Mouse (Mus musculus): ENCODE measurements around the gene Ceacam10. TPM values are rescaled to one million over a fixed set of nuclear protein-coding genes. Genes with fewer than 3 reads are reported as not detected.

Ceacam10 gene
- not detected for polyA plus RNA-seq (2015; fragmentation: Illumina TruSeq; extraction: RNeasy Lipid Tissue Mini Kit (QIAGEN cat#74804); ENCODE audit: insufficient read depth, low read depth, low replicate concordance)

DNA sequence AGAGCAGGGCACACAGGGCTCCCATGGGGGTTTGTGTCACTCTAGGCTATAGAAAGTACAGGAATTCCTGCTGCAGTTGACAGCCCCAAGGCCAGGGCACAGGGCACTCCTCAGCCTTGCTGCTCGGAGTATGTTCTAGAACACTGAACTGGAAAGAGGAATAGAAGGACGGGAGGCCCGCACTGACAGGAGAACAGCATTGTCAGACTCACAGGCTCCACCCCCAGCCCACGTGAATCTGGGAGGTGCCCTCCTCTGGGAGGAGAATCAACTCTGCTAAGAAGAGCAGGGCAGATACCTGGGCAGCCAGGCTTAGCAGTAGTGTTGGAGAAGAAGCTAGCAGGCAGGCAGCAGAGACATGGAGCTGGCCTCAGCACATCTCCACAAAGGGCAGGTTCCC lies at the start of gene Ceacam10:
Gene Ceacam10, plus strand, starts transcription at position 289 of the 400 bp plus-strand sequence.

DNA sequence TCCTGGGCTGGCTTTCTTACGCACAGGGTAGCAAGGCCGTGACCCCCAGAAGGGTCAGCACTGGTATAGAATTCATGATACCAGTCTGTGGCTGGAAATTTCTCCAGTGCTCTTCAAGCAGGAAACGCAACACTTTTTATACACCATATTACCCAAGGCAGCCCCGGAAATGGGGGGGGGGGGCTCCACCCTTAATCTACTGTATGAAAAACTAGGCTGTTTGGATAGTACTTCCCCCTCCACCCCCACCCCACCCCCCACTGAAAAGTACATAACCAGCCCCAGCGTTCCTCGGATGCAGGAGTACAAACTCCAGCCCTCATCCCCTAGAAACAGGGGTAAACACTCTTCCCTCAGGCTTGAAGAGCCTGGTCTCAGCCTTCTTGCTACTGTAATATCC lies 16.8 kb upstream of the Ceacam10 start, which contains the start of gene Cd177:
Gene Cd177, minus strand, starts transcription at position 101 of the 400 bp plus-strand sequence.

Other genes with a start within 250 kb of the Ceacam10 start
- 2.5 TPM for gene Irgq, start 246.5 kb upstream of the Ceacam10 start, polyA plus RNA-seq (2015; fragmentation: Illumina TruSeq; extraction: RNeasy Lipid Tissue Mini Kit (QIAGEN cat#74804); ENCODE audit: insufficient read depth, low read depth, low replicate concordance)
- gene Pinlyp, start 231.1 kb upstream of the Ceacam10 start, polyA plus RNA-seq (2015; fragmentation: Illumina TruSeq; extraction: RNeasy Lipid Tissue Mini Kit (QIAGEN cat#74804); ENCODE audit: insufficient read depth, low read depth, low replicate concordance): not detected
- 13.8 TPM for gene Xrcc1, start 230.9 kb upstream of the Ceacam10 start, polyA plus RNA-seq (2015; fragmentation: Illumina TruSeq; extraction: RNeasy Lipid Tissue Mini Kit (QIAGEN cat#74804); ENCODE audit: insufficient read depth, low read depth, low replicate concordance)
- gene Ethe1, start 189.7 kb upstream of the Ceacam10 start, polyA plus RNA-seq (2015; fragmentation: Illumina TruSeq; extraction: RNeasy Lipid Tissue Mini Kit (QIAGEN cat#74804); ENCODE audit: insufficient read depth, low read depth, low replicate concordance): 3.0 TPM
- gene Zfp575, start 189.6 kb upstream of the Ceacam10 start, polyA plus RNA-seq (2015; fragmentation: Illumina TruSeq; extraction: RNeasy Lipid Tissue Mini Kit (QIAGEN cat#74804); ENCODE audit: insufficient read depth, low read depth, low replicate concordance): not detected
- gene Phldb3, start 166.4 kb upstream of the Ceacam10 start, polyA plus RNA-seq (2015; fragmentation: Illumina TruSeq; extraction: RNeasy Lipid Tissue Mini Kit (QIAGEN cat#74804); ENCODE audit: insufficient read depth, low read depth, low replicate concordance): 0.94 TPM
- gene Lypd3, start 140.7 kb upstream of the Ceacam10 start, polyA plus RNA-seq (2015; fragmentation: Illumina TruSeq; extraction: RNeasy Lipid Tissue Mini Kit (QIAGEN cat#74804); ENCODE audit: insufficient read depth, low read depth, low replicate concordance): not detected
- not detected for gene Tex101, start 100.5 kb upstream of the Ceacam10 start, polyA plus RNA-seq (2015; fragmentation: Illumina TruSeq; extraction: RNeasy Lipid Tissue Mini Kit (QIAGEN cat#74804); ENCODE audit: insufficient read depth, low read depth, low replicate concordance)
- not detected for gene BC049730, start 68.0 kb upstream of the Ceacam10 start, polyA plus RNA-seq (2015; fragmentation: Illumina TruSeq; extraction: RNeasy Lipid Tissue Mini Kit (QIAGEN cat#74804); ENCODE audit: insufficient read depth, low read depth, low replicate concordance)
- not detected for gene Gm4763, start 50.3 kb upstream of the Ceacam10 start, polyA plus RNA-seq (2015; fragmentation: Illumina TruSeq; extraction: RNeasy Lipid Tissue Mini Kit (QIAGEN cat#74804); ENCODE audit: insufficient read depth, low read depth, low replicate concordance)
- gene Cd177, start 16.9 kb upstream of the Ceacam10 start, polyA plus RNA-seq (2015; fragmentation: Illumina TruSeq; extraction: RNeasy Lipid Tissue Mini Kit (QIAGEN cat#74804); ENCODE audit: insufficient read depth, low read depth, low replicate concordance): not detected
- gene Gm9844, start 85.0 kb downstream of the Ceacam10 start, polyA plus RNA-seq (2015; fragmentation: Illumina TruSeq; extraction: RNeasy Lipid Tissue Mini Kit (QIAGEN cat#74804); ENCODE audit: insufficient read depth, low read depth, low replicate concordance): not detected
- not detected for gene Lypd4, start 92.7 kb downstream of the Ceacam10 start, polyA plus RNA-seq (2015; fragmentation: Illumina TruSeq; extraction: RNeasy Lipid Tissue Mini Kit (QIAGEN cat#74804); ENCODE audit: insufficient read depth, low read depth, low replicate concordance)
- gene Dmrtc2, start 92.9 kb downstream of the Ceacam10 start, polyA plus RNA-seq (2015; fragmentation: Illumina TruSeq; extraction: RNeasy Lipid Tissue Mini Kit (QIAGEN cat#74804); ENCODE audit: insufficient read depth, low read depth, low replicate concordance): not detected
- 743 TPM for gene Rps19, start 107.2 kb downstream of the Ceacam10 start, polyA plus RNA-seq (2015; fragmentation: Illumina TruSeq; extraction: RNeasy Lipid Tissue Mini Kit (QIAGEN cat#74804); ENCODE audit: insufficient read depth, low read depth, low replicate concordance)
- gene Cd79a, start 120.2 kb downstream of the Ceacam10 start, polyA plus RNA-seq (2015; fragmentation: Illumina TruSeq; extraction: RNeasy Lipid Tissue Mini Kit (QIAGEN cat#74804); ENCODE audit: insufficient read depth, low read depth, low replicate concordance): 1.7 TPM
- 39.0 TPM for gene Arhgef1, start 125.7 kb downstream of the Ceacam10 start, polyA plus RNA-seq (2015; fragmentation: Illumina TruSeq; extraction: RNeasy Lipid Tissue Mini Kit (QIAGEN cat#74804); ENCODE audit: insufficient read depth, low read depth, low replicate concordance)
- not detected for gene Gm4881, start 167.3 kb downstream of the Ceacam10 start, polyA plus RNA-seq (2015; fragmentation: Illumina TruSeq; extraction: RNeasy Lipid Tissue Mini Kit (QIAGEN cat#74804); ENCODE audit: insufficient read depth, low read depth, low replicate concordance)
- gene Rabac1, start 195.5 kb downstream of the Ceacam10 start, polyA plus RNA-seq (2015; fragmentation: Illumina TruSeq; extraction: RNeasy Lipid Tissue Mini Kit (QIAGEN cat#74804); ENCODE audit: insufficient read depth, low read depth, low replicate concordance): 187 TPM
- gene Atp1a3, start 228.8 kb downstream of the Ceacam10 start, polyA plus RNA-seq (2015; fragmentation: Illumina TruSeq; extraction: RNeasy Lipid Tissue Mini Kit (QIAGEN cat#74804); ENCODE audit: insufficient read depth, low read depth, low replicate concordance): 0.50 TPM